Mouse (Mus musculus): Measurements from ENCODE around the gene Dnm3. TPM values are rescaled to one million over a fixed set of nuclear protein-coding genes. Genes with fewer than 3 reads are reported as not detected.
A peak's percentile ranks its signal among the peaks of the same experiment; 100 is the strongest.

The Dnm3 gene
- total RNA-seq, 2 experiments from 2014 or later, result 71.5 to 82.3 TPM

DNA sequence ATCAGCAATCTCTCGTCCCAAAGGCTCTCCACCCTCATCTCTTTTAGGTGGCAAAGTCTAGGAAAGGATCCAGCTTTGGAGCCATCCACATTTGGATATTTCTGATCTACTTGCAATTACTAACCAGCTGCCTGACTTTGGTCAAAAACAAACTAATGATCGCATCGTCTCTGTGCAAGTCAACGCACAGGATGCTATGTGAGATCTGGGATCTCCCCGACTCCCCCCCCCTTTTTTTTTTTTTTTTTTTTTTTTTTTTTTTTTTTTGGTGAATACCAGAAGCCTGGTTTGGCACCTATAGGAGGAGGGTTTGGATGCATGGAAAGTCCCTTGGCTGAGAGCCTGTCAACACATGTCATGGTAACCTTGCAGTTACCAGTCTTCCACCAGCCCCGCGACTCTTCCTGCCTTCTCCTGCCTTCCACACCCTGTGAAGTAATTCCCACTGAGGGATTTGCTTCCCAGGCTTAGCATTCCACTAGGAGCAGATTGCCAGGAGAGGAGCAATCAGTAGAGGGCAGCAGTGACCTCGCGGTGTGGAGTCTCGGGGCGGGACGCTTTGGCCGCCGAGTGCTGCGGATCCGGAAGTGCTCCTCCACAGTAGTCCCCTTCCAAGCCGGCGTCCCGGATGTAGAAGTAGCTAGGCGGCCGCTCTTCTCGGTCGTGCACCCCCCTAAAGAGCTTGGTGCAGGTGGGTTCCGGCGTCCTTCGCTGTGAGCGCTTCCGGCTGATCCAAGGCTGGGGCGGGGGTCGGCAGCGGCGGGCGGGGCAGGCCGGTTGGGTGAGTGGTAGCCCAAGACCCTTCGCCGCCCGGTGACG is 509.0 kb downstream of the Dnm3 start, which contains the start of gene Pigc:
Gene Pigc, plus strand, starts transcription at position 598 of the 819 bp plus-strand sequence.
- DNase-seq (ENCODE audit: low spot score in 2 of 2), result peak; percentile 89 to 95

DNA sequence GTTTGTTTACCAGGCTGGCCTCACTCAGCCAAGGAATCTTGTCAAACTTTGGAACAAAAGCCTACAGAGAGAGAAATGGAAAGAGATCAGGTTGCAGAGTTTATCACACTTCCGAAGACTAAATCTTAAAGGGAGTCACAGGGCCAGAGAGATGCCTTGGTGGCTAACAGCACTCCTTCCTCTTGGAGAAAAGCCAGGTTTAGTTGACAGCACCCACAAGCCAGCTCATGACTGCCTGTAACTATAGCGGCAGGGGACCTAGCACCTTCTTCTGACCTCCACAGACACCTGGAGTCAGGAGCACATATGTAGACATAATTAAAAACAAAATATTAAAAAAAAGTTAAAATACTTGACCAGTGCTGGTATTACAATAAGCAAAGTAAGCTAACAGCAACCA is 509.9 kb downstream of the Dnm3 start:
- no peak for DNase-seq (ENCODE audit: low spot score in 2 of 2)

DNA sequence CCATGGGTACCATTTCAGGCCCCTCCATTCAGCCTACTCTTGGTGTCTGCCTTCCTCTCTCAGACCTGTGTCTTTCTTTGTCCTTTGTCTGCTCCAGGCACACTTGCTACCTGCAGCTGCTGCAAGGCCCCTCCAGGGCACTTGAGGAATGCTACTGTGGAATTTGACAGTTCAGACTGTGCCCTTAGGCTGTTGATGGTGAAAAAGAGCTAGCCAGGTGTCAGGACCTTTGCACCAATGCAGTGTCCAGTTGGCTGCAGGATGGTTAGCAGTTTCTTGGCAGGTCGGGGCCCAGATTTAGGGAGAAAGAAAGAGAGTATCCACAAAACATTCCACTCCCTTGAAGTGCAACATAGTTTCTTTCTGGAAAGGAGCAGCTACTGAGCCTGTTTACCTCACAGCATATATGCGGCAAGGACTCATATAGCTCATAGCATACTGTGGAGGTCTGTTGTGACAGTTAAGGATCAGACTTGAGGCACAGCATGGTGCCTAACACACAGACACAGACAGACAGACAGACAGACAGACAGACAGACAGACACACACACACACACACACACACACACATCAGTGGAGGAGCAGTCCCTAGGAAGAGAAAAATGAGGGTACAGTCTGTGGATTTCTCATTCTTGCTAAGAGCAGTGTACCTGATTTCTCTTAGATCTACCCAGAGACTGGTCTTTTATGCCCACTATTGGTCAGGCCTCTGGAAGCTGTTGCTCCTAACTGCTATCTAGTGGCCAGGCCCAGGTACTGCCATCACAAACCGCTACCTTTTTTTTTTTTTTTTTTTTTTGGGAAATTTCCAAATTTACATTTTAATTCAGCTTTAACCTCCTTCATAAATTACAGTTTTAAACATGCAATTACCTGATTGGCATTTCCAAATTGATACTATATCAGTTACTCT is 515.1 kb downstream of the Dnm3 start:
- no peak for DNase-seq (ENCODE audit: low spot score in 2 of 2)

DNA sequence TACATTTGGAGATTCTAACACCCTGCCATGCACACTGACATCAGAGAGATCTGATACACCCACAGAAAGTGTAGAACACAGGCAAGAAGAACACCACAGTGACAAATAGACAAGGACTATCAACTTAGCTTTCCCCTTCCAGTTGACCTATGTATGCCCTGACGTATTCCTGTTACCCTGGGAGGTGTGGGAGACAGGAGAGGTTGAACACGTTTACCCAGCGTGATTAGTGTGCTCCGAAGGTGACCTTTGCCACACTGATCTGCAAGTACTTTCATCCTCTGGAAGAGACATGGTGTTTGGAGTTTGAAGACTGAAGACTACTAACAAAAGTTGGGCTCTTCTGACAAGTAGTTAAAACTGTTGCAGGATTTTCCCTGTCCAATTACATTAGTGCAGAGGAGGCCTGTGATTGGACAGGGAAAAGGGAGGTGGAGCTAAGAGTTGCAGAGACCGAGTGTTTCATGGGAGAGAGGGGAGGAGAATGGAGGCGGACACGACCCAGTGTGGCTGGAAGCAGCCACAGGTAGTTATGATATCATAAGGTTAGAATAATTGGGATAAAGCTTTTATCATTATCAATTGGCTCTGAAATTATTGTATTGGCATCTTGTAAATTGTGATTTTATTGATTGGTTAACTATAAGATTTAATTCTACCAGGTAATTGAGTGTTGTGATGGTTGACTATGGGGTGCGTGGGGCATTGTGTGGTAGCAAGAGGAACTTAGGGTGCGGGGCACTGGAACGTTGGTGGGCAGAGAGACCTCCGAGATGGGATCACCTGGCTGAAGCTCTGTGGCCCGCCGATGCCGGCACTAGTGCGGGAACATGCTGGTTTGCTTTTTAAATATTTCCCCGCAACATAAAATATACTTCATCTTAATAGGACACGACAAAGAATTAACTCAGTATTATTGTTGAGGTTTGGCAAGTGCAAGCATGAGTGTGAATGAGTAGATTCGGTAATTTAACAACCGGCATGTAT is 519.6 kb downstream of the Dnm3 start:
- DNase-seq (ENCODE audit: low spot score in 2 of 2), result no peak

DNA sequence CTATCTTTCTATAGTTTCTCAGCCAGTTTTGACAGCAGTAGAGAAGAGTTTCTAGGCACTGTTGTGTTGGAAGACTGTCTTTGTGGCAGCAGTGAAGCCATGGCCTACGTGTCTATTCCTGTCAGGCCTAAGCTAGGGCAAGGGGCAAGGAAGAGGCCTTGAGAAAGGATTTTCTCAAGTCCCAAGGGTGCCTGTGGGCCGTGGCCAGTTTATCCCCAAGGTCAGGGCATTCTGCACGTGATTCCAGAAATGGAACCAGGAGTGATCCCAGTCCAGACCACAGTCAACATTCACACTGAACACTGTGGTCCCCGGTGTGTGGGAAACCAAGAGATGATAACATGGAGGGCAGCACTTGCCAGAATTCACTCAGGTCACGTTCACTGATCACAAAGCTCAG is 522.0 kb downstream of the Dnm3 start:
- no peak for DNase-seq (ENCODE audit: low spot score in 2 of 2)

DNA sequence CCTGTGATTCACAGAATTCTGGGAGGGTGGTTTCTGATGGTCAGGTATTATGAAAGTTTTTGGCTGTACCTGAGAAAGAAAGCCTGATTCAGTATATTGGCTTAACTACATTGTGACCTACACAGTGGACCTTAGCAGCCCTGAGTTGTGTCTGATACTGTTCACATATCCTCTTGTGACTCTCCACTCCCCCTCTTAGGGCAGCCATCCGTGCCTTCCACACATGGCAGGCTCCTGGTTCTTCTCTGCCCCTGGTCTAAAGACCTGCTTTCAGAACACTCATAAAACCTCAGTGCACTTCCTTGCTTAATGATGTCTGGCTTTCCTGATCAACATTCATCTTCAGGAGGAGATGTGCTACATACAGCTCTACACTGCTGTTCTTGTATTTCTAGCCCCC is 525.2 kb downstream of the Dnm3 start:
- no peak for DNase-seq (ENCODE audit: low spot score in 2 of 2)

DNA sequence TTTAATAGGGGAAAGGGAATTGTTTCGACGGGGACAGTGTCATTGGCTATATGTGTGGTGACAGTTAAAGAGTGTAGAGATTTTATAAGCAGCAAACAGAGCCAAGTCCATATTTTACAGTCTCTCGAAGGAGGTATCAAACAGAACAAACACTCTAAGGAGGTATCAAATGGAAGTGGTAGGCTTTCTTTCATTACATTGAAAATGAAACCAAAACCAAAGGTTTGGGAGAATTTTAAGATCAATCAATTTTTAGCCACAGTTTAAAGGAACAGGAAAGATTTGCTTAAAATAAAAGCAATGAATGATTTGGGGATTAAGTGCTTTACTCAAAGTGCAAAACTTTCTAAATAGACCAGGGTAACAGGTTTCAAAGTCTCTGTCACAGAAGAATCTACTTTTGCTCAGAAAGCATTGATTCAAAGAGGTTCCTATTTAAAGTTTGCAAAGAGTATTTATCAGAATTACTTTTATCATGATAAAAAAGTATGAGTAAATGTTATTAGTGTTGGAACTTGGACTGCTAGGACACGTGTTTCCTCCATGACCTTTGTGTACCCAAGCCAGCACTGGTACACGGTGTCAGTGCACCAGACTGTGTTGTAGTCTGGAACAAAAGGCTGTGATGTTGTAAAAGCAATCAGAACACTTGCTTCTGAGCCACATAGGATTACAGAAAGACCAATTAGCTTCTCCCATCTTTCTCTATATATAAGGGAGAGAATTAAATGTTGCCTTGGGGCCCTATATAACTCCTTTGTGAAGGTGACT is 526.6 kb downstream of the Dnm3 start:
- no peak for DNase-seq (ENCODE audit: low spot score in 2 of 2)

DNA sequence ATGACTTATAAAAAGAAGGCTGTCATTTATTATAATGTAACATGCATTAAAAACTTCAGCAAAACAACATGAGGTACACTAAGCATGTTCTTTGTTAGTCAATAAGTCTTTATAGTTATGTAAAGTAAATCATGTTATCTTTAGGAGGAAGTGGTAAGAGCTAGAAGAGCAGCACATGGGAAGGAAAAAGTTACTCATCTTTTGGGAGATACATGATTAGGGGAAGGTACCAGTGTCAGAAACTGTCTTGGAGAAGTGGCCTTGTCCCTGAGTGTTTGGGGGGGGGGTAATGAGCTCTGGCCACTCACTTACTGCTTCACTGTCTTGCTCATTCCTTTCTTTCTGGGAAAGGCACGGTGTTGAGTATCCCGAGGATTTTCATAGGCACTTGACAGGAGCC is 535.8 kb downstream of the Dnm3 start:
- no peak for DNase-seq (ENCODE audit: low spot score in 2 of 2)

Small RNA genes lying within 50 kb of the gene (microRNA-seq; reads per million reads assigned to microRNA genes)
- gene Mir199a-2, result 0.28 to 0.45 reads per million in 2 experiments
- gene Mir214, result 105 reads per million in 2 experiments

Other genes with a start within 250 kb of the Dnm3 start
- gene Mettl13, start 70.5 kb upstream of the Dnm3 start, total RNA-seq (2021), result 10 to 100 TPM; 12.0 to 15.6 TPM
- gene Vamp4, start 92.5 kb upstream of the Dnm3 start, total RNA-seq (2021), result 10 to 100 TPM; 80.3 to 83.1 TPM
- gene Myoc, start 161.1 kb upstream of the Dnm3 start, total RNA-seq (2021), result 1 to 10 TPM; 7.8 to 9.7 TPM
- gene Myocos, start 180.2 kb upstream of the Dnm3 start, total RNA-seq (2021), result not detected

Measured in layer of hippocampus, postnatal 14 days (tissue).